15 mouse cellular contexts compared by ENCODE assay signal in the genomic region with DNA sequence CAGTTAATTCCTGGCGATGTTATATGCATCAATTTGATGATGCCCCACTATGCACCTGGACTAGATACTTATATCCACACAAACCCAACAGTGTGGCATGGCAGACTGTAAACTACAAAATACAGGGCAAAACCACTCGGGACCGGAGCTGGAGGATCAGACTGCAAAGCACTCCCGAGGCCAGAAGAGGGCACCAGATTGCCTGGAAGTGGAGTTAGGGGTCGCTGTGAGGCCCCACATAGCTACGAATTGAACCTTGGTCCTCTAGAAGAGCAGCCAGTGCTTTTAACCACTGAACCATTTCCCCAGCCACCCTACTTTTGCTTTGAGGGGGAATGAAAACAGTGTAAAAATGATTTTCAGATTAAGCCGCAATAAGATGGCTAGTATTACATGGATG. TPM values are rescaled to one million over a fixed set of nuclear protein-coding genes. Genes with fewer than 3 reads are reported as not detected.
A peak's percentile ranks its signal among the peaks of the same experiment; 100 is the strongest.
DNase-seq lines count a peak whose midpoint lies in the region; ATAC-seq and TF ChIP-seq lines count a peak whose summit lies in the region.
"Had no signal": no experiment of that assay in that cellular context is flagged by ENCODE, and none has a peak within 500 bp of the region (broad histone marks: within the 10 kb centered on the region; RNA-seq: fewer than 3 reads in every experiment).

No protein-coding gene starts in this region.

- no peaks in the 10 kb centered on the region for H3K4me1 ChIP-seq in intestine, postnatal 0 days (replicated peaks; ENCODE audit: control insufficient read depth, insufficient read depth, low read length)
- no peaks in the 10 kb centered on the region for H3K4me1 ChIP-seq in intestine, embryonic 16.5 days (ENCODE audit: control insufficient read depth, insufficient read depth, low read length)
- H3K4me1 ChIP-seq in stomach, postnatal 0 days (replicated peaks; ENCODE audit: control insufficient read depth, insufficient read depth): no peaks in the 10 kb centered on the region
- no peaks in the 10 kb centered on the region for H3K4me1 ChIP-seq in intestine, embryonic 15.5 days (replicated peaks)
- H3K4me1 ChIP-seq: heart, embryonic 12.5 days; midbrain, embryonic 12.5 days had no signal

- peak; percentile 25; the same call in 1 of the 2 replicates for TF ChIP-seq CTCF in intestine, postnatal 0 days (IDR thresholded peaks at IDR 0.05; ENCODE audit: low read depth)
- peak; percentile 39; the same call in 1 of the 2 replicates for TF ChIP-seq CTCF in stomach, postnatal 0 days (IDR thresholded peaks at IDR 0.05; ENCODE audit: low read depth)

- H3K27ac ChIP-seq in intestine, postnatal 0 days (ENCODE audit: low read depth, low read length): no peak overlapping the region
- no peak overlapping the region for H3K27ac ChIP-seq in intestine, embryonic 16.5 days (ENCODE audit: low read length)
- no peak overlapping the region for H3K27ac ChIP-seq in stomach, postnatal 0 days (replicated peaks)
- no peak overlapping the region for H3K27ac ChIP-seq in intestine, embryonic 15.5 days
- H3K27ac ChIP-seq: midbrain, embryonic 12.5 days had no signal

- no peak overlapping the region for H3K4me3 ChIP-seq in intestine, postnatal 0 days (ENCODE audit: low read depth, low read length)
- no peak overlapping the region for H3K4me3 ChIP-seq in intestine, embryonic 16.5 days (ENCODE audit: low read length)
- H3K4me3 ChIP-seq in stomach, postnatal 0 days (ENCODE audit: low read depth, low read length): no peak overlapping the region
- no peak overlapping the region for H3K4me3 ChIP-seq in intestine, embryonic 15.5 days (replicated peaks)
- H3K4me3 ChIP-seq: heart, embryonic 12.5 days; midbrain, embryonic 12.5 days had no signal

- TF ChIP-seq EP300 in stomach, postnatal 0 days (optimal IDR thresholded peaks at IDR 0.05): no peak

- peak; percentile 23 for DNase-seq in ovary, postnatal 36 days (ENCODE audit: low spot score)
- no peak for DNase-seq in ovary, adult 18-20 months (ENCODE audit: low spot score)
- DNase-seq in adrenal gland, postnatal 36 days: peak; percentile 5 to 32
- DNase-seq in stomach, postnatal 0 days (ENCODE audit: low spot score): no peak
- DNase-seq in spleen, postnatal 14 days (ENCODE audit: low spot score in 2 of 2): no peak
- DNase-seq: kidney, adult 11 months; liver, postnatal 0 days; thymus, postnatal 14 days had no signal

- H3K9ac ChIP-seq in intestine, postnatal 0 days (ENCODE audit: low read depth, low read length): no peak overlapping the region
- H3K9ac ChIP-seq in intestine, embryonic 16.5 days (ENCODE audit: low read depth, low read length): no peak overlapping the region
- H3K9ac ChIP-seq in stomach, postnatal 0 days (ENCODE audit: low read length): no peak overlapping the region
- H3K9ac ChIP-seq in intestine, embryonic 15.5 days: no peak overlapping the region
- H3K9ac ChIP-seq: heart, embryonic 12.5 days; liver, postnatal 0 days; midbrain, embryonic 12.5 days had no signal

- WGBS in intestine, postnatal 0 days: 55% methylated on average over 7 of the region's 7 CpGs
- WGBS in intestine, embryonic 16.5 days: 47% methylated on average over 7 of the region's 7 CpGs
- 52% methylated on average over 7 of the region's 7 CpGs for WGBS in stomach, postnatal 0 days
- WGBS in intestine, embryonic 15.5 days: 54% methylated on average over 7 of the region's 7 CpGs

- no peaks in the 10 kb centered on the region for H3K9me3 ChIP-seq in intestine, postnatal 0 days (ENCODE audit: control insufficient read depth)
- H3K9me3 ChIP-seq in intestine, embryonic 16.5 days (ENCODE audit: control insufficient read depth, low read length): no peaks in the 10 kb centered on the region
- H3K9me3 ChIP-seq in stomach, postnatal 0 days (ENCODE audit: control insufficient read depth, low read length): no peaks in the 10 kb centered on the region
- no peaks in the 10 kb centered on the region for H3K9me3 ChIP-seq in intestine, embryonic 15.5 days
- H3K9me3 ChIP-seq: heart, embryonic 12.5 days; midbrain, embryonic 12.5 days had no signal

- H3K4me2 ChIP-seq in intestine, postnatal 0 days (replicated peaks; ENCODE audit: low read depth): no peak overlapping the region
- no peak overlapping the region for H3K4me2 ChIP-seq in intestine, embryonic 16.5 days (ENCODE audit: low read depth, low read length)
- no peak overlapping the region for H3K4me2 ChIP-seq in stomach, postnatal 0 days (replicated peaks; ENCODE audit: low read depth)
- no peak overlapping the region for H3K4me2 ChIP-seq in intestine, embryonic 15.5 days (replicated peaks)
- H3K4me2 ChIP-seq: heart, embryonic 12.5 days; midbrain, embryonic 12.5 days had no signal

- H3K36me3 ChIP-seq in intestine, postnatal 0 days (ENCODE audit: control insufficient read depth, insufficient read depth): no peaks in the 10 kb centered on the region
- H3K36me3 ChIP-seq in intestine, embryonic 16.5 days (ENCODE audit: control insufficient read depth, insufficient read depth, low read length): no peaks in the 10 kb centered on the region
- H3K36me3 ChIP-seq in stomach, postnatal 0 days (ENCODE audit: control insufficient read depth, insufficient read depth, low read length): no peaks in the 10 kb centered on the region
- no peaks in the 10 kb centered on the region for H3K36me3 ChIP-seq in intestine, embryonic 15.5 days
- H3K36me3 ChIP-seq: heart, embryonic 12.5 days; midbrain, embryonic 12.5 days had no signal

- no peak for ATAC-seq in intestine, postnatal 0 days
- no peak for ATAC-seq in intestine, embryonic 16.5 days
- no peak for ATAC-seq in stomach, postnatal 0 days (ENCODE audit: low FRiP score, low TSS enrichment)
- no peak for ATAC-seq in intestine, embryonic 15.5 days
- ATAC-seq: liver, postnatal 0 days had no signal

- no peaks in the 10 kb centered on the region for H3K27me3 ChIP-seq in intestine, postnatal 0 days (replicated peaks; ENCODE audit: control insufficient read depth, insufficient read depth, low read length)
- H3K27me3 ChIP-seq in intestine, embryonic 16.5 days (replicated peaks; ENCODE audit: control insufficient read depth, insufficient read depth, low read length): no peaks in the 10 kb centered on the region
- no peaks in the 10 kb centered on the region for H3K27me3 ChIP-seq in stomach, postnatal 0 days (ENCODE audit: control insufficient read depth, insufficient read depth, low read length)
- H3K27me3 ChIP-seq in intestine, embryonic 15.5 days (replicated peaks): no peaks in the 10 kb centered on the region
- H3K27me3 ChIP-seq: heart, embryonic 12.5 days; midbrain, embryonic 12.5 days had no signal

RNA-seq across cellular contexts. Expression of gene Rhox9, which starts 7.0 kb away (rescaled TPM):
- not detected in 2 replicates for polyA plus RNA-seq in intestine, postnatal 0 days (2015; fragmentation: Nextera tagmentation; extraction: Ambion mirVana)
- polyA plus RNA-seq in intestine, embryonic 16.5 days (2015; fragmentation: Nextera tagmentation; extraction: Ambion mirVana): not detected in 2 replicates
- not detected for total RNA-seq in adrenal gland, postnatal 36 days (2021)
- not detected in 2 replicates for polyA plus RNA-seq in stomach, postnatal 0 days (2015; fragmentation: Nextera tagmentation; extraction: Ambion mirVana)
- polyA plus RNA-seq in intestine, embryonic 15.5 days (2015; fragmentation: Nextera tagmentation; extraction: Ambion mirVana): not detected in 2 replicates
- total RNA-seq: left cerebral cortex, adult 8-10 months had no signal
- polyA plus RNA-seq: embryonic facial prominence, embryonic 14.5 days; heart, embryonic 12.5 days; liver, postnatal 0 days; midbrain, embryonic 12.5 days had no signal

RNA-seq across cellular contexts. Expression of gene Rhox7b, which starts 11.5 kb away (rescaled TPM):
- polyA plus RNA-seq in intestine, postnatal 0 days (2015; fragmentation: Nextera tagmentation; extraction: Ambion mirVana): not detected in 2 replicates
- polyA plus RNA-seq in intestine, embryonic 16.5 days (2015; fragmentation: Nextera tagmentation; extraction: Ambion mirVana): not detected in 2 replicates
- not detected for total RNA-seq in adrenal gland, postnatal 36 days (2021)
- not detected in 2 replicates for polyA plus RNA-seq in stomach, postnatal 0 days (2015; fragmentation: Nextera tagmentation; extraction: Ambion mirVana)
- not detected in 2 replicates for polyA plus RNA-seq in intestine, embryonic 15.5 days (2015; fragmentation: Nextera tagmentation; extraction: Ambion mirVana)
- total RNA-seq: left cerebral cortex, adult 8-10 months had no signal
- polyA plus RNA-seq: embryonic facial prominence, embryonic 14.5 days; heart, embryonic 12.5 days; liver, postnatal 0 days; midbrain, embryonic 12.5 days had no signal

RNA-seq across cellular contexts. Expression of gene Rhox8, which starts 29.8 kb away (rescaled TPM):
- polyA plus RNA-seq in intestine, postnatal 0 days (2015; fragmentation: Nextera tagmentation; extraction: Ambion mirVana): not detected in 2 replicates
- not detected in 2 replicates for polyA plus RNA-seq in intestine, embryonic 16.5 days (2015; fragmentation: Nextera tagmentation; extraction: Ambion mirVana)
- total RNA-seq in adrenal gland, postnatal 36 days (2021): not detected
- polyA plus RNA-seq in stomach, postnatal 0 days (2015; fragmentation: Nextera tagmentation; extraction: Ambion mirVana): 0.11 TPM in 1 of 2 replicates, not detected in the other
- not detected in 2 replicates for polyA plus RNA-seq in intestine, embryonic 15.5 days (2015; fragmentation: Nextera tagmentation; extraction: Ambion mirVana)
- total RNA-seq: left cerebral cortex, adult 8-10 months had no signal
- polyA plus RNA-seq: embryonic facial prominence, embryonic 14.5 days; heart, embryonic 12.5 days; liver, postnatal 0 days; midbrain, embryonic 12.5 days had no signal

Comparison
In these comparisons a context has a peak if more than half of its experiments do, and no peak if none do; other contexts are left out.
1. DNase-seq: peak in ovary, postnatal 36 days (single experiment) and adrenal gland, postnatal 36 days (2 of 2); none in ovary, adult 18-20 months (single experiment), stomach, postnatal 0 days (single experiment) and spleen, postnatal 14 days (0 of 2).